Comparison of ENCODE assay signal across 8 mouse cellular contexts in genomic region chr6:124809052-124809774, GRCm38 (mm10). TPM values are rescaled to one million over a fixed set of nuclear protein-coding genes. Genes with fewer than 3 reads are reported as not detected.
DNase-seq lines count a peak whose midpoint lies in the region; ATAC-seq and TF ChIP-seq lines count a peak whose summit lies in the region.

No protein-coding gene starts in this region.

- H3K4me3 ChIP-seq in heart, adult 2 months = peak overlapping the region; percentile 61
- H3K4me3 ChIP-seq in kidney, adult 2 months (ENCODE audit: insufficient read depth, low read depth, low read length) = peak overlapping the region; percentile 77
- H3K4me3 ChIP-seq in liver, embryonic 11.5 days (ENCODE audit: low read depth, low read length) = peak overlapping the region; percentile 68

- TF ChIP-seq CTCF in heart, adult 2 months (IDR thresholded peaks at IDR 0.05) = peak; percentile 96
- TF ChIP-seq CTCF in kidney, adult 2 months (conservative IDR thresholded peaks at IDR 0.05; ENCODE audit: insufficient read depth, insufficient read length, low read depth, low read length) = peak; percentile 71

- no peaks in the 10 kb centered on the region for H3K9me3 ChIP-seq in liver, embryonic 11.5 days (ENCODE audit: control insufficient read depth, low read length)

- no peaks in the 10 kb centered on the region; the same call in 1 of the 2 replicates for H3K36me3 ChIP-seq in heart, adult 2 months (ENCODE audit: control insufficient read depth, insufficient read depth, low read length)
- peaks cover 4% of the 10 kb centered on the region for H3K36me3 ChIP-seq in kidney, adult 2 months (ENCODE audit: control insufficient read depth, insufficient read depth, low read length)
- H3K36me3 ChIP-seq in liver, embryonic 11.5 days (ENCODE audit: control insufficient read depth, insufficient read depth, low read length) = peaks cover 22% of the 10 kb centered on the region

- intact Hi-C loops in heart, adult 2 months (cut with DNase I) = loop anchor here (5.0 kb wide), 2 partner anchors 67 to 107 kb away; partner anchors contain the start of gene Grcc10

- no peaks in the 10 kb centered on the region for H3K27me3 ChIP-seq in heart, adult 2 months (ENCODE audit: control insufficient read depth, insufficient read depth, low read length)
- H3K27me3 ChIP-seq in kidney, adult 2 months (replicated peaks; ENCODE audit: control insufficient read depth, insufficient read depth, low read length) = no peaks in the 10 kb centered on the region
- no peaks in the 10 kb centered on the region for H3K27me3 ChIP-seq in liver, embryonic 11.5 days (replicated peaks; ENCODE audit: control insufficient read depth, insufficient read depth, low read length)

- ATAC-seq in liver, embryonic 11.5 days (replicated peaks; ENCODE audit: low FRiP score) = peak; percentile 40
- peak; percentile 7; the same call in 1 of the 2 replicates for ATAC-seq in monocyte, adult 5-6 weeks (replicated peaks; ENCODE audit: insufficient number of reproducible peaks, low FRiP score, low TSS enrichment, poor library complexity, severe bottlenecking)

- 1% methylated on average over 35 of the region's 35 CpGs for WGBS in heart, adult 2 months
- under 1% methylated on average over 35 of the region's 35 CpGs for WGBS in kidney, adult 2 months
- WGBS in liver, embryonic 11.5 days = under 1% methylated on average over 35 of the region's 35 CpGs

- H3K4me1 ChIP-seq in heart, adult 2 months (ENCODE audit: control insufficient read depth, insufficient read depth, low read length) = peaks cover 14% of the 10 kb centered on the region
- H3K4me1 ChIP-seq in kidney, adult 2 months (ENCODE audit: control insufficient read depth, insufficient read depth, low read length) = peaks cover 31% of the 10 kb centered on the region
- peaks cover 48% of the 10 kb centered on the region for H3K4me1 ChIP-seq in liver, embryonic 11.5 days (replicated peaks; ENCODE audit: control insufficient read depth, insufficient read depth, low read length)

- TF ChIP-seq POLR2A in heart, adult 2 months (IDR thresholded peaks at IDR 0.05; ENCODE audit: insufficient read depth, low read depth, low read length) = peak; percentile 42; the same call in 1 of the 2 replicates
- no peak for TF ChIP-seq POLR2A in kidney, adult 2 months (IDR thresholded peaks at IDR 0.05; ENCODE audit: low read depth, low read length)

- H3K79me2 ChIP-seq in heart, adult 2 months (replicated peaks; ENCODE audit: control insufficient read depth, insufficient read depth, low read length) = no peaks in the 10 kb centered on the region

- H3K27ac ChIP-seq in heart, adult 2 months = peak overlapping the region; percentile 81
- peak overlapping the region; percentile 67 for H3K27ac ChIP-seq in kidney, adult 2 months (ENCODE audit: insufficient read depth, low read depth, low read length)
- peak overlapping the region; percentile 96 for H3K27ac ChIP-seq in liver, embryonic 11.5 days (ENCODE audit: low read depth, low read length)

- TF ChIP-seq EP300 in heart, adult 2 months (IDR thresholded peaks at IDR 0.05; ENCODE audit: insufficient read depth, low read depth, low read length) = 0 out of 2 replicates have a peak, but pooled peaks have one; percentile 5

- peak overlapping the region; percentile 85 for H3K9ac ChIP-seq in heart, adult 2 months (ENCODE audit: low read depth, low read length)
- peak overlapping the region; percentile 81 for H3K9ac ChIP-seq in liver, embryonic 11.5 days (ENCODE audit: low read depth, low read length)

- DNase-seq in 3134 (ENCODE audit: extremely low read depth, insufficient read length, low spot score) = peak; percentile 87
- peak; percentile 90 for DNase-seq in adrenal gland, postnatal 10 days
- peak; percentile 91 for DNase-seq in embryo, embryonic 9.5 days (ENCODE audit: extremely low spot score)
- peak; percentile 88 to 91 for DNase-seq in heart, adult 2 months
- peak; percentile 91 for DNase-seq in kidney, adult 2 months
- DNase-seq in liver, embryonic 11.5 days (ENCODE audit: low spot score) = peak; percentile 87
- DNase-seq in spleen, postnatal 4 days (ENCODE audit: low spot score in 2 of 2) = peak; percentile 84 to 91

- peak overlapping the region; percentile 96 for H3K4me2 ChIP-seq in liver, embryonic 11.5 days

RNA-seq across cellular contexts. Expression of gene Spsb2, which starts 0.8 kb away (rescaled TPM):
- total RNA-seq in adrenal gland, postnatal 10 days (2021) = 10 to 100 TPM; 11.7 to 15.2 TPM
- total RNA-seq in heart, adult 2 months (2021) = 1 to 10 TPM; 3.2 TPM
- polyA plus RNA-seq in heart, adult 2 months (2012; rRNA removed) = 2.8 and 4.4 TPM in 2 replicates
- 33.7 and 36.7 TPM in 2 replicates for polyA plus RNA-seq in kidney, adult 2 months (2012; rRNA removed)
- polyA plus RNA-seq in liver, embryonic 11.5 days (2014; fragmentation: Nextera tagmentation; extraction: Ambion mirVana) = 9.5 and 10.4 TPM in 2 replicates
- 8.2 to 11.2 TPM (median 10.4 TPM) in 3 replicates for total RNA-seq in monocyte, adult 5-6 weeks (2017)

RNA-seq across cellular contexts. Expression of gene Tpi1, which starts 4.9 kb away (rescaled TPM):
- total RNA-seq in adrenal gland, postnatal 10 days (2021) = 100 to 1,000 TPM; 504 to 601 TPM
- 100 to 1,000 TPM; 788 to 884 TPM for total RNA-seq in heart, adult 2 months (2021)
- polyA plus RNA-seq in heart, adult 2 months (2012; rRNA removed) = 870 and 1,222 TPM in 2 replicates
- polyA plus RNA-seq in kidney, adult 2 months (2012; rRNA removed) = 1,044 and 1,055 TPM in 2 replicates
- 1,267 and 1,294 TPM in 2 replicates for polyA plus RNA-seq in liver, embryonic 11.5 days (2014; fragmentation: Nextera tagmentation; extraction: Ambion mirVana)
- 71.9 to 103 TPM (median 88.6 TPM) in 3 replicates for total RNA-seq in monocyte, adult 5-6 weeks (2017)

RNA-seq across cellular contexts. Expression of gene Usp5, which starts 20.1 kb away (rescaled TPM):
- total RNA-seq in adrenal gland, postnatal 10 days (2021) = 100 to 1,000 TPM in 1 of 2 experiments, 10 to 100 TPM in 1; 89.2 to 111 TPM
- 10 to 100 TPM; 68.4 to 72.3 TPM for total RNA-seq in heart, adult 2 months (2021)
- 51.0 and 74.9 TPM in 2 replicates for polyA plus RNA-seq in heart, adult 2 months (2012; rRNA removed)
- 66.2 and 74.0 TPM in 2 replicates for polyA plus RNA-seq in kidney, adult 2 months (2012; rRNA removed)
- 115 and 118 TPM in 2 replicates for polyA plus RNA-seq in liver, embryonic 11.5 days (2014; fragmentation: Nextera tagmentation; extraction: Ambion mirVana)
- total RNA-seq in monocyte, adult 5-6 weeks (2017) = 34.6 to 45.5 TPM (median 35.5 TPM) in 3 replicates

RNA-seq across cellular contexts. Expression of gene Cdca3, which starts 20.1 kb away (rescaled TPM):
- 10 to 100 TPM; 26.3 to 28.8 TPM for total RNA-seq in adrenal gland, postnatal 10 days (2021)
- under 1 TPM; 0.32 to 0.70 TPM for total RNA-seq in heart, adult 2 months (2021)
- polyA plus RNA-seq in heart, adult 2 months (2012; rRNA removed) = 0.72 and 1.9 TPM in 2 replicates
- polyA plus RNA-seq in kidney, adult 2 months (2012; rRNA removed) = 4.2 and 4.3 TPM in 2 replicates
- 223 and 224 TPM in 2 replicates for polyA plus RNA-seq in liver, embryonic 11.5 days (2014; fragmentation: Nextera tagmentation; extraction: Ambion mirVana)
- 0.32 to 5.8 TPM in 2 of 3 replicates, not detected in the other for total RNA-seq in monocyte, adult 5-6 weeks (2017)

RNA-seq across cellular contexts. Expression of gene Lrrc23, which starts 29.7 kb away (rescaled TPM):
- under 1 TPM in 1 of 2 experiments, not detected in 1; 0.72 TPM for total RNA-seq in adrenal gland, postnatal 10 days (2021)
- total RNA-seq in heart, adult 2 months (2021) = not detected
- 0.53 and 3.2 TPM in 2 replicates for polyA plus RNA-seq in heart, adult 2 months (2012; rRNA removed)
- polyA plus RNA-seq in kidney, adult 2 months (2012; rRNA removed) = 0.41 and 0.66 TPM in 2 replicates
- polyA plus RNA-seq in liver, embryonic 11.5 days (2014; fragmentation: Nextera tagmentation; extraction: Ambion mirVana) = 0.11 TPM in 1 of 2 replicates, not detected in the other
- total RNA-seq in monocyte, adult 5-6 weeks (2017) = 2.2 TPM in 1 of 3 replicates, not detected in the others

Comparison
In these comparisons a context has a peak if more than half of its experiments do, and no peak if none do; other contexts are left out.
1. Peak in every context shown above with its lines: DNase-seq, ATAC-seq, H3K4me3 ChIP-seq and H3K27ac ChIP-seq.